Mouse (Mus musculus): ENCODE results near the gene Fyn. TPM values are rescaled to one million over a fixed set of nuclear protein-coding genes. Genes with fewer than 3 reads are reported as not detected.

Fyn gene
- polyA plus RNA-seq, 3 experiments from 2014 or later, result 100 to 133 (median 132) TPM

GRCm38 (mm10) chr10:39540012-39540647 is 171.5 kb downstream of the Fyn start:
- no peak for ATAC-seq

- no peak for ATAC-seq
Measured at GRCm38 (mm10) chr10:39540995-39541394, 172.3 kb downstream of the Fyn start.

GRCm38 (mm10) chr10:39541451-39541874 is 172.8 kb downstream of the Fyn start:
- ATAC-seq, result no peak

- no peak for ATAC-seq
Measured at GRCm38 (mm10) chr10:39541951-39542521, 173.4 kb downstream of the Fyn start.

GRCm38 (mm10) chr10:39542535-39543257 is 174.0 kb downstream of the Fyn start:
- no peak for ATAC-seq

- ATAC-seq, result no peak
Measured at GRCm38 (mm10) chr10:39543258-39543770, 174.7 kb downstream of the Fyn start.

- no peak for ATAC-seq
Measured at GRCm38 (mm10) chr10:39547369-39548074, 178.9 kb downstream of the Fyn start.

- no peak for ATAC-seq
Measured at GRCm38 (mm10) chr10:39550791-39551190, 182.1 kb downstream of the Fyn start.

GRCm38 (mm10) chr10:39551637-39552185 is 183.1 kb downstream of the Fyn start:
- ATAC-seq, result no peak

GRCm38 (mm10) chr10:39552351-39552814 is 183.7 kb downstream of the Fyn start:
- no peak for ATAC-seq

GRCm38 (mm10) chr10:39552903-39553302 is 184.2 kb downstream of the Fyn start:
- no peak for ATAC-seq

GRCm38 (mm10) chr10:39555289-39555715 is 186.6 kb downstream of the Fyn start:
- no peak for ATAC-seq

GRCm38 (mm10) chr10:39555740-39556139 is 187.1 kb downstream of the Fyn start:
- no peak for ATAC-seq

GRCm38 (mm10) chr10:39557360-39557759 is 188.7 kb downstream of the Fyn start:
- no peak for ATAC-seq

- no peak for ATAC-seq
Measured at GRCm38 (mm10) chr10:39557851-39558250, 189.2 kb downstream of the Fyn start.

GRCm38 (mm10) chr10:39558492-39559005 is 189.9 kb downstream of the Fyn start:
- no peak for ATAC-seq

GRCm38 (mm10) chr10:39559321-39559720 is 190.7 kb downstream of the Fyn start:
- no peak for ATAC-seq

GRCm38 (mm10) chr10:39562383-39562782 is 193.7 kb downstream of the Fyn start:
- ATAC-seq, result no peak

GRCm38 (mm10) chr10:39563552-39564223 is 195.0 kb downstream of the Fyn start:
- ATAC-seq, result no peak

GRCm38 (mm10) chr10:39566901-39567300 is 198.2 kb downstream of the Fyn start:
- ATAC-seq, result no peak

GRCm38 (mm10) chr10:39568991-39569390 is 200.3 kb downstream of the Fyn start:
- no peak for ATAC-seq

- ATAC-seq, result no peak
Measured at GRCm38 (mm10) chr10:39571011-39571410, 202.4 kb downstream of the Fyn start.

Data from inflammation-experienced regulatory T-cells, adult 6 months (primary cell).